Mouse (Mus musculus): Measurements from ENCODE around the gene Hivep1.

The Hivep1 gene

GRCm38 (mm10) chr13:42064257-42064656, 12.4 kb downstream of the Hivep1 start:
- ChIA-PET POLR2A (interaction anchor here in 1 of 4 experiments (0.5 kb wide), 1 partner anchor 13 kb away, joined by 3 read pairs; no protein-coding TSS in a partner anchor), CTCF (no interaction called here)

GRCm38 (mm10) chr13:42070236-42070635, 18.4 kb downstream of the Hivep1 start:
- ChIA-PET POLR2A (interaction anchor here in 2 of 4 experiments (1.0 to 1.8 kb wide), 2 partner anchors 9 to 17 kb away, joined by 3 to 4 read pairs; no protein-coding TSS in a partner anchor), CTCF (no interaction called here)

- ChIA-PET CTCF (interaction anchor here in 1 of 4 experiments (0.5 kb wide), 1 partner anchor 819 kb away, joined by 6 read pairs; no protein-coding TSS in a partner anchor), POLR2A (no interaction called here)
Measured at GRCm38 (mm10) chr13:42071011-42071410, 19.2 kb downstream of the Hivep1 start.

- CTCF ChIA-PET = no interaction called here
- POLR2A ChIA-PET = no interaction called here
Measured at GRCm38 (mm10) chr13:42073285-42073684, 21.5 kb downstream of the Hivep1 start.

- CTCF ChIA-PET = no interaction called here
- POLR2A ChIA-PET = interaction anchor here in 1 of 4 experiments (1.4 kb wide), 1 partner anchor 8 kb away, joined by 4 read pairs; no protein-coding TSS in a partner anchor
Measured at GRCm38 (mm10) chr13:42075546-42075945, 23.7 kb downstream of the Hivep1 start.

- ChIA-PET POLR2A (interaction anchor here in 2 of 4 experiments (0.7 to 1.4 kb wide), 3 partner anchors 10 to 72 kb away, joined by 3 to 4 read pairs (median 4); no protein-coding TSS in a partner anchor), CTCF (no interaction called here)
Measured at GRCm38 (mm10) chr13:42076751-42077302, 25.0 kb downstream of the Hivep1 start.

- ChIA-PET CTCF (interaction anchor here in 1 of 4 experiments (0.6 kb wide), 1 partner anchor 102 kb away, joined by 5 read pairs; no protein-coding TSS in a partner anchor), POLR2A (interaction anchor here in 2 of 4 experiments (0.7 to 1.4 kb wide), 2 partner anchors 13 to 71 kb away, joined by 3 to 4 read pairs; no protein-coding TSS in a partner anchor)
Measured at GRCm38 (mm10) chr13:42077629-42078028, 25.8 kb downstream of the Hivep1 start.

GRCm38 (mm10) chr13:42080131-42080916, 28.5 kb downstream of the Hivep1 start:
- ChIA-PET CTCF (interaction anchor here in 1 of 4 experiments (0.8 kb wide), 1 partner anchor 742 kb away, joined by 4 read pairs; no protein-coding TSS in a partner anchor), POLR2A (interaction anchor here in 2 of 4 experiments (0.6 to 0.7 kb wide), 6 partner anchors 13 to 678 kb away, joined by 3 to 8 read pairs (median 4); no protein-coding TSS in a partner anchor)

GRCm38 (mm10) chr13:42088339-42088738, 36.5 kb downstream of the Hivep1 start:
- ChIA-PET CTCF (interaction anchor here in 1 of 4 experiments (0.5 kb wide), 1 partner anchor 212 kb away, joined by 4 read pairs; no protein-coding TSS in a partner anchor), POLR2A (no interaction called here)

- POLR2A ChIA-PET = interaction anchor here in 1 of 4 experiments (1.4 kb wide), 1 partner anchor 36 kb away, joined by 3 read pairs; no protein-coding TSS in a partner anchor
- CTCF ChIA-PET = interaction anchor here in 1 of 4 experiments (0.6 kb wide), 1 partner anchor 783 kb away, joined by 4 read pairs; no protein-coding TSS in a partner anchor
Measured at GRCm38 (mm10) chr13:42089025-42089424, 37.2 kb downstream of the Hivep1 start.

- POLR2A ChIA-PET = interaction anchor here in 1 of 4 experiments (1.4 kb wide), 1 partner anchor 37 kb away, joined by 3 read pairs; no protein-coding TSS in a partner anchor
- CTCF ChIA-PET = interaction anchor here in 2 of 4 experiments (0.5 to 0.6 kb wide), 2 partner anchors 22 to 40 kb away, joined by 4 to 10 read pairs; no protein-coding TSS in a partner anchor
Measured at GRCm38 (mm10) chr13:42090751-42091150, 38.9 kb downstream of the Hivep1 start.

- CTCF ChIA-PET = no interaction called here
- POLR2A ChIA-PET = no interaction called here
Measured at GRCm38 (mm10) chr13:42092392-42093139, 40.7 kb downstream of the Hivep1 start.

- ChIA-PET POLR2A (interaction anchor here in 1 of 4 experiments (0.6 kb wide), 1 partner anchor 13 kb away, joined by 3 read pairs; no protein-coding TSS in a partner anchor), CTCF (no interaction called here)
Measured at GRCm38 (mm10) chr13:42093268-42094042, 41.6 kb downstream of the Hivep1 start.

GRCm38 (mm10) chr13:42095826-42096515, 44.1 kb downstream of the Hivep1 start:
- ChIA-PET POLR2A (no interaction called here), CTCF (interaction anchor here in 1 of 4 experiments (0.6 to 1.1 kb wide), 2 partner anchors 126 to 294 kb away, joined by 3 to 5 read pairs; no protein-coding TSS in a partner anchor)

- CTCF ChIA-PET = interaction anchor here in 1 of 4 experiments (1.1 kb wide), 1 partner anchor 295 kb away, joined by 3 read pairs; no protein-coding TSS in a partner anchor
- POLR2A ChIA-PET = no interaction called here
Measured at GRCm38 (mm10) chr13:42097109-42097508, 45.3 kb downstream of the Hivep1 start.

GRCm38 (mm10) chr13:42098522-42098921, 46.7 kb downstream of the Hivep1 start:
- CTCF ChIA-PET = no interaction called here
- POLR2A ChIA-PET = no interaction called here

GRCm38 (mm10) chr13:42099523-42099922, 47.7 kb downstream of the Hivep1 start:
- ChIA-PET CTCF (interaction anchor here in 1 of 4 experiments (0.5 kb wide), 1 partner anchor 19 kb away, joined by 3 read pairs; no protein-coding TSS in a partner anchor), POLR2A (no interaction called here)

Data from embryonic stem cell, embryonic (primary cell).